ENCODE assay signal across 9 mouse cellular contexts in the genomic region with DNA sequence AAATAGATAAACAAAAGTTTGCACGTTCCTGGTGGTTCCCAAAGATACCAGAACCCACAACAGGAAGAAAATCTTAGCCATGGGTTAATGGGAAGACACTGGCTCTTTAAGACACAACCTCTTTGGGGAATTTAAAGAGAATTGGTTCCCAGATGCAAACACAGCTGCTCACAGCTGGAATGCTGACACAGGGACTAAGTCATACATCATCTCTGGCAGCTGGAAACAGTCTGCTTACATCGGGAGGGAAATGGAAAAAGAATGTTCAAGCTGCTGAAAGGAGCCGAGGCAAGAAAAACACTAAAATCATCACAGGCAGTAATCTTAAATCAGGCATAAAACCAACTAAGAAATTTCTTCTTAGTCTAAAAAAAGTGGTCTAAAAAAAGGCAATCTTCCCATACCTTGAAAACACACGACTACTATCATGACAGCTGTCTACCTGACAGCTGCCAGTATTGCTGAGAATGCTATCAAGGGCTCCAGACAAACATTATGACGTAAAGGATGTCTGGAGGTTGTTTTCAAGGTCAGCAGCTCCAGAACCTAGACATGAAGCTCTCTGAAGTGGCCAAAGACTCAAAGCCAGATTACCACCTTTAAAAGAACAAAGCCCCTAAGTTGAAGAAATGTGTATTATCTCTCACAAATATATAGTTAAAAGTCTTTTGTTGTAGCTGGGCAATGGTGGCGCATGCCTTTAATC. TPM values are rescaled to one million over a fixed set of nuclear protein-coding genes. Genes with fewer than 3 reads are reported as not detected.
DNase-seq lines count a peak whose midpoint lies in the region; ATAC-seq and TF ChIP-seq lines count a peak whose summit lies in the region.
"Had no signal": no experiment of that assay in that cellular context is flagged by ENCODE, and none has a peak within 500 bp of the region (broad histone marks: within the 10 kb centered on the region; RNA-seq: fewer than 3 reads in every experiment).

No protein-coding gene starts in this region.

- peak; percentile 81 for ATAC-seq in lung, embryonic 14.5 days (ENCODE audit: insufficient read depth)
- ATAC-seq in stomach, embryonic 14.5 days (ENCODE audit: insufficient number of reproducible peaks, insufficient read depth, low FRiP score, low read depth), result peak; percentile 74; the same call in 1 of the 2 replicates
- ATAC-seq: midbrain, embryonic 15.5 days had no signal

- H3K4me2 ChIP-seq in lung, embryonic 14.5 days, result peak overlapping the region; percentile 1; the same call in 1 of the 2 replicates
- no peak overlapping the region for H3K4me2 ChIP-seq in stomach, embryonic 14.5 days (replicated peaks; ENCODE audit: low read depth, low read length)
- H3K4me2 ChIP-seq: midbrain, embryonic 15.5 days had no signal

- H3K9ac ChIP-seq in lung, embryonic 14.5 days, result no peak overlapping the region
- H3K9ac ChIP-seq in stomach, embryonic 14.5 days (replicated peaks; ENCODE audit: low read depth, low read length), result no peak overlapping the region
- H3K9ac ChIP-seq: midbrain, embryonic 15.5 days had no signal

- peak overlapping the region; percentile 48; the same call in 1 of the 2 replicates for H3K27ac ChIP-seq in lung, embryonic 14.5 days (ENCODE audit: low read depth)
- peak overlapping the region; percentile 76 for H3K27ac ChIP-seq in stomach, embryonic 14.5 days (ENCODE audit: low read length)
- no peak overlapping the region for H3K27ac ChIP-seq in cerebellum, adult 2 months (ENCODE audit: insufficient read depth, low read length)
- H3K27ac ChIP-seq: midbrain, embryonic 15.5 days had no signal

- H3K27me3 ChIP-seq in lung, embryonic 14.5 days (ENCODE audit: insufficient read depth, low read length), result no peaks in the 10 kb centered on the region
- no peaks in the 10 kb centered on the region for H3K27me3 ChIP-seq in stomach, embryonic 14.5 days (ENCODE audit: control insufficient read depth, insufficient read depth, low read length)
- no peaks in the 10 kb centered on the region for H3K27me3 ChIP-seq in cerebellum, adult 2 months (ENCODE audit: control insufficient read depth, insufficient read depth, low read length)
- H3K27me3 ChIP-seq: midbrain, embryonic 15.5 days had no signal

- H3K9me3 ChIP-seq in lung, embryonic 14.5 days (ENCODE audit: low read depth, low read length), result no peaks in the 10 kb centered on the region
- no peaks in the 10 kb centered on the region for H3K9me3 ChIP-seq in stomach, embryonic 14.5 days (ENCODE audit: control insufficient read depth, low read depth, low read length)
- H3K9me3 ChIP-seq: midbrain, embryonic 15.5 days had no signal

- no peak for TF ChIP-seq CTCF in lung, embryonic 14.5 days (IDR thresholded peaks at IDR 0.05; ENCODE audit: low read depth)
- TF ChIP-seq CTCF in lung, adult 2 months (IDR thresholded peaks at IDR 0.05; ENCODE audit: insufficient read depth, low read length), result no peak
- TF ChIP-seq CTCF in cerebellum, adult 2 months (IDR thresholded peaks at IDR 0.05; ENCODE audit: borderline replicate concordance, insufficient read depth, low read depth, low read length), result no peak

- intact Hi-C loops in heart, postnatal 10 days (cut with DNase I), result no loop called here

- H3K4me3 ChIP-seq in lung, embryonic 14.5 days (ENCODE audit: low read depth, low read length), result no peak overlapping the region
- no peak overlapping the region for H3K4me3 ChIP-seq in lung, adult 2 months (replicated peaks; ENCODE audit: extremely low read depth, low read depth, low read length)
- H3K4me3 ChIP-seq in stomach, embryonic 14.5 days (ENCODE audit: low read depth, low read length), result no peak overlapping the region
- H3K4me3 ChIP-seq in cerebellum, adult 2 months (replicated peaks; ENCODE audit: insufficient read depth, low read depth, low read length), result no peak overlapping the region
- H3K4me3 ChIP-seq: midbrain, embryonic 15.5 days had no signal

- 0 out of 2 replicates have a peak, but pooled peaks cover 4% of the 10 kb centered on the region for H3K4me1 ChIP-seq in lung, embryonic 14.5 days (ENCODE audit: insufficient read depth)
- H3K4me1 ChIP-seq in lung, adult 2 months (ENCODE audit: control insufficient read depth, insufficient read depth, low read length), result no peaks in the 10 kb centered on the region; the same call in 1 of the 2 replicates
- 0 out of 2 replicates have a peak, but pooled peaks cover 9% of the 10 kb centered on the region for H3K4me1 ChIP-seq in stomach, embryonic 14.5 days (ENCODE audit: control insufficient read depth, insufficient read depth, low read length)
- no peaks in the 10 kb centered on the region for H3K4me1 ChIP-seq in cerebellum, adult 2 months (ENCODE audit: control insufficient read depth, insufficient read depth, low read length)
- H3K4me1 ChIP-seq: midbrain, embryonic 15.5 days had no signal

- 34% methylated on average over 6 of the region's 6 CpGs for WGBS in lung, embryonic 14.5 days
- WGBS in lung, adult 2 months, result 44% methylated on average over 6 of the region's 6 CpGs
- WGBS in stomach, embryonic 14.5 days, result 29% methylated on average over 6 of the region's 6 CpGs
- WGBS in cerebellum, adult 2 months, result 74% methylated on average over 6 of the region's 6 CpGs

- no peak for TF ChIP-seq POLR2A in lung, adult 2 months (IDR thresholded peaks at IDR 0.05; ENCODE audit: borderline replicate concordance, extremely low read depth, low read depth, low read length)
- TF ChIP-seq POLR2A in cerebellum, adult 2 months (IDR thresholded peaks at IDR 0.05; ENCODE audit: borderline replicate concordance, insufficient read depth, low read length), result no peak

- H3K36me3 ChIP-seq in lung, embryonic 14.5 days (ENCODE audit: insufficient read depth), result peaks cover 93% of the 10 kb centered on the region
- H3K36me3 ChIP-seq in stomach, embryonic 14.5 days (ENCODE audit: control insufficient read depth, insufficient read depth, low read length), result peaks cover 59% of the 10 kb centered on the region

- peak; percentile 94 for DNase-seq in lung, embryonic 14.5 days
- DNase-seq in lung, adult 2 months, result no peak
- peak; percentile 83 to 85 for DNase-seq in heart, postnatal 10 days
- peak; percentile 91 for DNase-seq in kidney, postnatal 10 days
- DNase-seq in cerebellum, adult 2 months, result no peak
- DNase-seq in gastrocnemius, postnatal 10 days, result no peak
- DNase-seq in gastrocnemius, postnatal 25 days, result no peak

RNA-seq across cellular contexts. Expression of a gene that starts 35.3 kb away (rescaled TPM):
- 18.0 and 18.1 TPM in 2 replicates for polyA plus RNA-seq in lung, embryonic 14.5 days (2014; fragmentation: Nextera tagmentation; extraction: Ambion mirVana)
- polyA plus RNA-seq in lung, adult 2 months (2012; rRNA removed), result 16.5 and 18.1 TPM in 2 replicates
- 10 to 100 TPM; 13.7 to 16.1 TPM for total RNA-seq in heart, postnatal 10 days (2021)
- polyA plus RNA-seq in stomach, embryonic 14.5 days (2014; fragmentation: Nextera tagmentation; extraction: Ambion mirVana), result 21.4 and 22.2 TPM in 2 replicates
- 17.8 and 20.1 TPM in 2 replicates for polyA plus RNA-seq in cerebellum, adult 2 months (2012; rRNA removed)
- 10 to 100 TPM; 10.5 to 12.2 TPM for total RNA-seq in gastrocnemius, postnatal 10 days (2021)
- 10 to 100 TPM in 1 of 2 experiments, 1 to 10 TPM in 1; 9.4 to 11.7 TPM for total RNA-seq in gastrocnemius, postnatal 25 days (2021)

RNA-seq across cellular contexts. Expression of a gene that starts 37.4 kb away (rescaled TPM):
- 144 and 151 TPM in 2 replicates for polyA plus RNA-seq in lung, embryonic 14.5 days (2014; fragmentation: Nextera tagmentation; extraction: Ambion mirVana)
- polyA plus RNA-seq in lung, adult 2 months (2012; rRNA removed), result 12.2 and 20.0 TPM in 2 replicates
- total RNA-seq in heart, postnatal 10 days (2021), result 10 to 100 TPM; 81.3 to 97.4 TPM
- 141 and 154 TPM in 2 replicates for polyA plus RNA-seq in stomach, embryonic 14.5 days (2014; fragmentation: Nextera tagmentation; extraction: Ambion mirVana)
- polyA plus RNA-seq in cerebellum, adult 2 months (2012; rRNA removed), result 49.4 and 52.7 TPM in 2 replicates
- 10 to 100 TPM; 49.9 to 61.2 TPM for total RNA-seq in gastrocnemius, postnatal 10 days (2021)
- total RNA-seq in gastrocnemius, postnatal 25 days (2021), result 10 to 100 TPM; 29.0 to 29.6 TPM

RNA-seq across cellular contexts. Expression of a gene that starts 38.0 kb away (rescaled TPM):
- 1,022 and 1,035 TPM in 2 replicates for polyA plus RNA-seq in lung, embryonic 14.5 days (2014; fragmentation: Nextera tagmentation; extraction: Ambion mirVana)
- 49.1 and 93.5 TPM in 2 replicates for polyA plus RNA-seq in lung, adult 2 months (2012; rRNA removed)
- total RNA-seq in heart, postnatal 10 days (2021), result 100 to 1,000 TPM; 299 to 318 TPM
- 852 and 906 TPM in 2 replicates for polyA plus RNA-seq in stomach, embryonic 14.5 days (2014; fragmentation: Nextera tagmentation; extraction: Ambion mirVana)
- 318 and 320 TPM in 2 replicates for polyA plus RNA-seq in cerebellum, adult 2 months (2012; rRNA removed)
- 100 to 1,000 TPM; 177 to 187 TPM for total RNA-seq in gastrocnemius, postnatal 10 days (2021)
- total RNA-seq in gastrocnemius, postnatal 25 days (2021), result 10 to 100 TPM; 82.8 to 89.0 TPM

RNA-seq across cellular contexts. Expression of a gene that starts 56.0 kb away (rescaled TPM):
- 3.9 TPM in 2 replicates for polyA plus RNA-seq in lung, embryonic 14.5 days (2014; fragmentation: Nextera tagmentation; extraction: Ambion mirVana)
- polyA plus RNA-seq in lung, adult 2 months (2012; rRNA removed), result 7.7 and 14.1 TPM in 2 replicates
- 1 to 10 TPM in 1 of 2 experiments, under 1 TPM in 1; 0.30 to 1.0 TPM for total RNA-seq in heart, postnatal 10 days (2021)
- 1.9 and 2.0 TPM in 2 replicates for polyA plus RNA-seq in stomach, embryonic 14.5 days (2014; fragmentation: Nextera tagmentation; extraction: Ambion mirVana)
- polyA plus RNA-seq in cerebellum, adult 2 months (2012; rRNA removed), result 0.28 and 0.57 TPM in 2 replicates
- 1 to 10 TPM in 1 of 2 experiments, not detected in 1; 1.2 TPM for total RNA-seq in gastrocnemius, postnatal 10 days (2021)
- not detected for total RNA-seq in gastrocnemius, postnatal 25 days (2021)

Comparison
In these comparisons a context has a peak if more than half of its experiments do, and no peak if none do; other contexts are left out.
1. DNase-seq: peak in lung, embryonic 14.5 days (single experiment), heart, postnatal 10 days (2 of 2) and kidney, postnatal 10 days (single experiment); none in lung, adult 2 months (single experiment), cerebellum, adult 2 months (0 of 2), gastrocnemius, postnatal 10 days (single experiment) and gastrocnemius, postnatal 25 days (single experiment).